Mouse (Mus musculus) intestine, embryonic 15.5 days (tissue): ENCODE results near the gene Ltbp1. TPM values are rescaled to one million over a fixed set of nuclear protein-coding genes. Genes with fewer than 3 reads are reported as not detected.
A peak's percentile ranks its signal among the peaks of the same experiment; 100 is the strongest.

Experiments
- ATAC-seq: fragments of 200-750 bp; cut with Nextera tagmentation; 2 replicates; pipeline ENCODE4 v1.8.0; 2017; ENCODE audit warnings: moderate TSS enrichment, moderate library complexity
- H3K27ac ChIP-seq: fragments of 300-500 bp; sonication (generic); 2 replicates; pipeline ENCODE4 v1.5.1; 2015; ENCODE audit warnings: mild to moderate bottlenecking, inconsistent platforms
- H3K27me3 ChIP-seq: fragments of 300-500 bp; sonication (generic); replicated peaks from 2 replicates; pipeline ENCODE4 v1.6.1; 2015; ENCODE audit warnings: inconsistent platforms
- H3K36me3 ChIP-seq: fragments of 300-500 bp; sonication (generic); 2 replicates; pipeline ENCODE4 v1.6.1; 2015; ENCODE audit warnings: inconsistent platforms
- H3K4me1 ChIP-seq: fragments of 300-500 bp; sonication (generic); replicated peaks from 2 replicates; pipeline ENCODE4 v1.6.1; 2015; ENCODE audit warnings: inconsistent platforms
- H3K4me2 ChIP-seq: fragments of 300-500 bp; sonication (generic); replicated peaks from 2 replicates; pipeline ENCODE4 v1.6.1; 2015; ENCODE audit warnings: mild to moderate bottlenecking, inconsistent platforms
- H3K4me3 ChIP-seq: fragments of 300-500 bp; sonication (generic); replicated peaks from 2 replicates; pipeline ENCODE4 v1.5.1; 2015; ENCODE audit warnings: inconsistent platforms
- H3K9ac ChIP-seq: fragments of 300-500 bp; sonication (generic); 2 replicates; pipeline ENCODE4 v1.6.1; 2015; ENCODE audit warnings: inconsistent platforms
- H3K9me3 ChIP-seq: fragments of 300-500 bp; sonication (generic); 2 replicates; pipeline ENCODE4 v1.6.1; 2016; ENCODE audit warnings: inconsistent platforms
- WGBS: fragments of 180-500 bp; shearing (Covaris S2); methylation state at CpG from one replicate; pipeline ENCODE4 v1.1.7; 2015; 5-methylcytosine and 5-hydroxymethylcytosine counted together
- polyA plus RNA-seq: library from polyadenylated mRNA; unstranded; fragments of >200 nt; fragmentation: Nextera tagmentation; extraction: Ambion mirVana; gene quantifications from 2 replicates; pipeline ENCODE4 v1.2.1, GENCODE M21; 2015

Ltbp1 gene
- polyA plus RNA-seq, 1 experiment from 2014 or later: 18.8 TPM

DNA sequence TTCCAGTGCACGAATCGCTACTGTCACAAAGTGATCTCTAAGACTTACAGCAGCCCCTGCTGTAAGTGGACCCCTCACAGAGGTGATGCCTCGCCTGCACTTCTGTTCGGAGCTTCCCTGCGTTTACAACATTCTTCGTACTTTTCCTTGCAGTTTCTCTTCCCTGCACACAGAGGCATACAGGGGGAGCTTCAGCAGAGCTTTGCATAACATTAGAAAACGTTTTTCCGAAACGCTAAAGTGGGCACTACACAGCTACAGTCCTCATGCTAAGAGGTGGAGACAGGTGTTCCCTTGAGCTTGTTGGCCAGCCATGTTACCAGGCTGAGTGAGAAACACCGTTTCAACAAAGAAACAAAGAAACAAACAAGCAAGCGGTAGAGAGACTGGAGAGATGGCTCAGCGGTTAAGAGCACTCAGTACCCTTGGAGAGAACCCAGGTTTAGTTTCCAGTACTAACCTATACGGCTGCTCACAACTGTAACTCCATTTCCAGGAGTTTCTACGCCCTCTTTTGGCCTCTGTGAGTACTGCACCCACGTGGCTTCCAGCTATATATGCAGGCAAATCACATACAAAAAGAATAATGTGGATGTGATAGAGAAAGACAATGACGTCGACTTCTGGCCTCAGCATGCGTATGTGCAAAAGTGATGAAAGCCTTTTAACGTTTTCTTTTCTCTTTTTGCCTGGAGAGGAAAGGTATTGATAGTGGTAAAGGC lies 69.8 kb downstream of the Ltbp1 start:
- no peaks in the 10 kb centered on the region; the same call in 1 of the 2 replicates for H3K9me3 ChIP-seq
- peak overlapping the region; percentile 44; the same call in 1 of the 2 replicates for H3K27ac ChIP-seq
- no peak for ATAC-seq
- no peaks in the 10 kb centered on the region for H3K36me3 ChIP-seq
- WGBS: 62% methylated on average over 19 of the region's 19 CpGs
- H3K4me1 ChIP-seq: 0 out of 2 replicates have a peak, but pooled peaks cover 16% of the 10 kb centered on the region
- H3K4me2 ChIP-seq: peak overlapping the region; percentile 14; the same call in 1 of the 2 replicates
- no peak overlapping the region for H3K4me3 ChIP-seq
- no peak overlapping the region for H3K9ac ChIP-seq
- H3K27me3 ChIP-seq: no peaks in the 10 kb centered on the region

DNA sequence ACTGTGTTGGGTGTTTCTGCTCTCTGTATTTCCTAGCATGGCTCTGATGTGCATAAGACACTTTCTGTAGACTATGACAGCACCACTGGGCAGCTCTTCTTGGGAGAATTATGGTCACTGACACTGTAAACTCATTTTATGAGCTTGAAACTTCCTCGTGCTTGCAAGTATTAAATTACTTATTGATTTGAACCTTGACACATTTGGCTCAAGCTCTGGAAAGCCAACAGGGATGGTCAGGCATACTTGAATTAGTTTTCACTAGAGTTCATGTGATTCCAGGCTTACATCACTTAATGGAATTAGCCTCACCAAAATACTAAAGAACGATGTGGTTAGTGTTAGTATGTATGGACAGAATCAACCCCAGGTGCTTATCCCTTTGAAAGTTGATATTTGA lies 76.0 kb downstream of the Ltbp1 start:
- Histone ChIP-seq H3K4me2 (no peak overlapping the region), H3K36me3 (no peaks in the 10 kb centered on the region), H3K9ac (no peak overlapping the region), H3K27me3 (no peaks in the 10 kb centered on the region), H3K4me3 (no peak overlapping the region), H3K4me1 (no peaks in the 10 kb centered on the region), H3K9me3 (no peaks in the 10 kb centered on the region), H3K27ac (no peak overlapping the region)
- 63% methylated on average over 2 of the region's 2 CpGs for WGBS
- ATAC-seq: no peak; the same call in 1 of the 2 replicates

DNA sequence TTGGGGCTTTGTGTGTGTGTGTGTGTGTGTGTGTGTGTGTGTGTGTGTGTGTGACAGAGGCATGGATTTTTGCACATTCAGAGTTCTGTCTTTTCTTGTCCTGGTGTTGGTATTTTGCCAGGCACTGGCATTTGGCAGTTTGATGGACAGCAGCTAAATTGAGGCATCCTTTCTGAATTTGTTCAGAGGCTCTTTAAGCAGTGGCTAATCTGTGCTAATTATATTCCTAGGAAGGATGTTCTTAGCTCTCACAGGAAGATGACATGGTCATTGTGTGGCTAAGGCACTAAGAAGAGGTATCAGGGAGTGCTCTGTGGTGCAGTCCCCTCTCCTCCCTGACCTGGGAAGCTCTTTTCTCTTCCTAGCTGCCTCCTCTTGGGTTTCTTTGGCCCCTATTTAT lies 77.1 kb downstream of the Ltbp1 start:
- Histone ChIP-seq H3K4me1 (no peaks in the 10 kb centered on the region), H3K4me3 (no peak overlapping the region), H3K9me3 (no peaks in the 10 kb centered on the region), H3K36me3 (no peaks in the 10 kb centered on the region), H3K9ac (no peak overlapping the region), H3K27ac (no peak overlapping the region), H3K4me2 (no peak overlapping the region), H3K27me3 (no peaks in the 10 kb centered on the region)
- ATAC-seq: no peak

DNA sequence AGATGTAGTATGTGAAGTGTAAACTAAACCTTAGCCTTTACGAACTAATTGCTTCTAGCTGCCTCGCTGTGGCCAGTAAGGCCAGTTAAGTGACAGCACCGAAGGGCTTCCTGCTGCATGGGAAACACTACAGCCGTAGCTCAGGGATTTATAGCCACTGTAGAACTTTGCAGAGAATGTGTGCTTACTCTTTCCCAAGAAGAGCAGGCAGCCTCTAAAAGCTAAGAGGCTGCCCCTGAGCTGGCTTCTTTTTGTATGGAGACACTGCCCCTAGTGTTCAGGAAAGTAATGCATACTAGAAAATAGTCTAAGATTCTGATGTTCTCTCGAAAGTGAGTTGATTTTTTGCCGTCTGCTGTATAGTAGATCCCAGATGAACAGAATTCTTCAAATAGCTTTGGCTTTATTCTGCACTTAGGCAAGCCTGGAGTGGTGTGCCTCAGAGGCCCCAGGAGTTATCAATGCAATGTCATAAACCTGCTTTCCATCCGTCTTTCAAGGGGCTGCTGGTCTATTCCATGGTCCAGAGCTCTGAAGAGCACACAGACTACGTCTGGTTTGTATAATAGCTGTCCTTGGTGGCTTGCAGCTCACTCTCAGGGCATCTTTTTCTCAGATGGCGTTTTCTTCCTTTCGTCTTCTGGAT lies 82.1 kb downstream of the Ltbp1 start:
- H3K27me3 ChIP-seq: no peaks in the 10 kb centered on the region
- H3K36me3 ChIP-seq: no peaks in the 10 kb centered on the region
- H3K4me3 ChIP-seq: no peak overlapping the region
- no peak overlapping the region; the same call in 1 of the 2 replicates for H3K27ac ChIP-seq
- H3K4me2 ChIP-seq: peak overlapping the region; percentile 25; the same call in 1 of the 2 replicates
- ATAC-seq: peak; percentile 74
- peaks cover 2% of the 10 kb centered on the region; the same call in 1 of the 2 replicates for H3K4me1 ChIP-seq
- no peak overlapping the region for H3K9ac ChIP-seq
- H3K9me3 ChIP-seq: no peaks in the 10 kb centered on the region
- WGBS: 22% methylated on average over 10 of the region's 10 CpGs

DNA sequence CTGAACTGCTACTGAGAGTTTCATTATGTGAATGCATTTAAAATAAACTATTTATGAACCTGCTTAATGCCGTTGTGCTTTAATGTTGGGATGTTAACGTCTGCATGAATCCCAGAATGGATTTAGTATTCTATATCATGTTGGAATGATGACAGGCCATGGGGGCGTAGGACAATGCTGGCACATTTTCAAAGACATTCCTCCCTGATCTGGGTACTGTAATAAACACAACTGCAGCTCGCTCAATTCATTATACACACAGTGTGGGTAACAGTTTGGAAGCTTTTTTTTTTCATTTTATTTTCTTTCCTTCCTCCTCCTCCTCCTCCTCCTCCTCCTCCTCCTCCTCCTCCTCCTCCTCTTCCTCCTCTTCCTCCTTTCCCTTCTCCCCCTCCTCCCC lies 82.9 kb downstream of the Ltbp1 start:
- H3K4me1 ChIP-seq: peaks cover 2% of the 10 kb centered on the region; the same call in 1 of the 2 replicates
- no peak overlapping the region for H3K4me3 ChIP-seq
- H3K27ac ChIP-seq: no peak overlapping the region
- H3K36me3 ChIP-seq: no peaks in the 10 kb centered on the region
- ATAC-seq: no peak
- no peaks in the 10 kb centered on the region for H3K27me3 ChIP-seq
- H3K9me3 ChIP-seq: no peaks in the 10 kb centered on the region
- WGBS: 44% methylated on average over 4 of the region's 4 CpGs
- H3K9ac ChIP-seq: no peak overlapping the region
- no peak overlapping the region for H3K4me2 ChIP-seq

DNA sequence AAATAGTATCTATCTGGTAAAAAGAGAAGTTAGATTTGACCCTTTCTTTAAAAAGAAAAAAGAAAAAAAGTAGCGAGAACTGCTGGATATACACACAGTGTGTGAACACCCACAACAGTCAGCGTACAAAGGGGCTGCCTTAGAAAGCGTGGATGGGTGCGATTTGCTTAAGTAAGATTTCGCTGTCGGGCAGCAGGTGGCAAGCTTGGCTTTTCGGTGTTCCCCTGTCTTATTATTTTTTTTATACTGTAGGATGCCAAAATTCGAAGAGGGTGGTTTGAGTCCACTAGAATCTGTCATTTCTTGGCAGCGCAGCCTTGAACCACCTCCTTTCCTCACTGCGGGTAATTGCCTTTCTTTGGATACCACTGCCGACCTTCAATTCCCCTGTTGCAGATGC lies 83.4 kb downstream of the Ltbp1 start:
- peaks cover 2% of the 10 kb centered on the region; the same call in 1 of the 2 replicates for H3K4me1 ChIP-seq
- no peak overlapping the region for H3K4me2 ChIP-seq
- WGBS: 87% methylated on average over 11 of the region's 11 CpGs
- H3K36me3 ChIP-seq: no peaks in the 10 kb centered on the region
- no peaks in the 10 kb centered on the region for H3K27me3 ChIP-seq
- no peak for ATAC-seq
- no peak overlapping the region for H3K4me3 ChIP-seq
- H3K9me3 ChIP-seq: no peaks in the 10 kb centered on the region
- H3K9ac ChIP-seq: no peak overlapping the region
- no peak overlapping the region for H3K27ac ChIP-seq

DNA sequence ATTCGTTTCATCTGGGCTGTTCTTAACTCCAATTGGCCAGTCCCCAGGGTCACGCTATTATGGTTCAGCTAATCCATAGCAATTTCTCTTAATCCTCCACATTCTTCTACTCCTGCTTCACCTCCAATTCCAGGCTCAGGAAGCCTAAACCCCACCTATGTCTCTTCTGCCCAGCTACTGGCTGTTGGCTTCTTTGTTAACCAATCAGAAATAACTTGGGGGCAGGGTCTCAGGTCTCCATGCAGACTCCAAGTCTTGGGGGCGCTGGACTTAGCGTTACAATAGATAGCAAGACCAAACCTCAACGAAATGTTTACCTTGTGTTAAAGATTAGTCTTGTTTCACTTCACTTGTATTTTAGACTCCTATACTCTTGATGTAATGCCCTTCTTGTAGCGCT lies 85.2 kb downstream of the Ltbp1 start:
- Histone ChIP-seq H3K27me3 (no peaks in the 10 kb centered on the region), H3K36me3 (no peaks in the 10 kb centered on the region), H3K4me1 (peaks cover 2% of the 10 kb centered on the region; the same call in 1 of the 2 replicates), H3K27ac (no peak overlapping the region), H3K9ac (no peak overlapping the region), H3K9me3 (no peaks in the 10 kb centered on the region), H3K4me3 (no peak overlapping the region), H3K4me2 (no peak overlapping the region)
- ATAC-seq: no peak
- 74% methylated on average over 6 of the region's 6 CpGs for WGBS

DNA sequence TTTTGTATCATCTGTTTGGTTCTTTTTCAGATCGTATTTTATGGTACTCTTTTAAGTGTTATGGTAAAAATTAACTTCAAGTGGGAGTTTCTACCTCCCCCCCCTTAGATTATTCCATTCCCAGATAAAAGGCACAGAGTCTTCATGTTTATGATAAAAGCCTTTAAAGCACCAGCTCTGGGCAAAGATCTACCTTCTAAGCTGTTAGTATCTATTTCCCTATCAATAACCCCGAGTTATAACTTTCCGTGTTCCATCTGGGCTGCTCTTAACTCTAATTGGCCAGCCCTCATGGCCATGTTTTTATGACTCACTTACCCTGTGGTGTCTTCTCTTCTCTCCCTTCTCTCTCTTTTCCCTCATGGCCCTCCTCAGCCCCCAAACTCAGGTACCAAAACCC lies 88.2 kb downstream of the Ltbp1 start:
- 73% methylated on average over 3 of the region's 3 CpGs for WGBS
- H3K4me3 ChIP-seq: no peak overlapping the region
- no peaks in the 10 kb centered on the region for H3K9me3 ChIP-seq
- H3K4me2 ChIP-seq: no peak overlapping the region
- no peak overlapping the region for H3K9ac ChIP-seq
- H3K36me3 ChIP-seq: no peaks in the 10 kb centered on the region
- ATAC-seq: peak; percentile 79
- no peaks in the 10 kb centered on the region for H3K4me1 ChIP-seq
- no peaks in the 10 kb centered on the region for H3K27me3 ChIP-seq
- no peak overlapping the region for H3K27ac ChIP-seq

DNA sequence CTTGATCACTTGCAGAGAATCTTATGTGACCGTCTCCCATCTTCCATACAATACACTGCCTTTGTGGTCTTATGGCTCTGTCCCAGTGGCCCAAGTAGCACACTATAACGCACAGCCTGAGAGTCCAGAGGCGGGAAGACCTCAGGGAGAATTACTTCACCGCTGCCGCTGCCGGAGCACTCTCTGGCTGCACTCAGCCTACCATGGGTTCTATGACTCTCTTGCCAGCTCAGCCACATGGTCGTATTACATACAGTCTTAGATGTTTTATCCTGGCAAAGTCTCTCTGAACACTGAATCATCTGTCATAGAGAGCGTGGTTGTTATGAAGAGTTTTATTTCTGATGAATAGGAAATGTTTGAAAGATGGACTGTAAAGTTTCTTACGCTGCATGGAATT lies 89.2 kb downstream of the Ltbp1 start:
- Histone ChIP-seq H3K9ac (no peak overlapping the region), H3K27me3 (no peaks in the 10 kb centered on the region), H3K4me2 (no peak overlapping the region), H3K27ac (no peak overlapping the region), H3K4me1 (no peaks in the 10 kb centered on the region), H3K9me3 (no peaks in the 10 kb centered on the region), H3K36me3 (no peaks in the 10 kb centered on the region), H3K4me3 (no peak overlapping the region)
- no peak for ATAC-seq
- WGBS: 87% methylated on average over 9 of the region's 9 CpGs

DNA sequence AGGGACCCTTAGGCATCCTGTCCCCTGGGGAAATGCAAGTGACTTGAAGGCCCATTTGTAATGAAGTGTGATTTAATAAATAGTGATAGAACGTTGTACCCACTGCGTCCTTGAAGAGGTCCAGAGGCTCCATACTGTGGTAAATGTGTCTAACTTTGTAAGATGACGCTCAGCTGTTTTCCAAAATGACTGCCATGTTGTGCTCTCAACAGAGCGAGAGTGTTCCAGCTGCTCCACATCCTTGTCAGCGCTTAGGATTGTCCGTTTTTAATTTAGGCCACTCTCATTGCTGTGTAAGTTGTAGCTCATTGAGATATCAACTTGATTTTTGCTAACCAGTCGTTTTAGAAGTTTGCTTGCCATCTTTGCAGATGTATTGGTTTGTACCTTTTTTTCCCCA lies 91.4 kb downstream of the Ltbp1 start:
- Histone ChIP-seq H3K9ac (no peak overlapping the region), H3K27ac (no peak overlapping the region), H3K4me1 (no peaks in the 10 kb centered on the region), H3K9me3 (no peaks in the 10 kb centered on the region), H3K4me3 (no peak overlapping the region), H3K4me2 (no peak overlapping the region), H3K27me3 (no peaks in the 10 kb centered on the region), H3K36me3 (no peaks in the 10 kb centered on the region)
- ATAC-seq: no peak
- WGBS: 63% methylated on average over 7 of the region's 7 CpGs

DNA sequence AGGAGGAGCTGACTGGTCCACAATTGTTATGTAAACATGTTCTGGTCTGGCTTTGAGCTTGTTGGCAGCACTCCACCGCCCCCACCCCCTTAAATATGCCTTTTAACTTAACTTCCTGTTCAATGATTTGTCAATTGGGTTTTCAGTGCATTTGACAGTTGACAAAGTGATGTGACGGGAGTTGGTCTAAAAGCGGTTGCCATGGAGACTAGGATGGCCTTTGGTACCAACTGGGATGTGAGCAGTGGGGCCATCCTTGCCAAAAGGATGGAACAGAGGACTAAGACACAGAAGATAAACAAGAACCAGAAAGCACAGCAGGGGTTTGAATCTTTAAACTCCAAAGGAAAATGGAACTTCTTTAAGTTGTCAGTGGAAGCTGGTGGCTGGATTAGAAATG lies 92.0 kb downstream of the Ltbp1 start:
- Histone ChIP-seq H3K4me1 (no peaks in the 10 kb centered on the region), H3K4me3 (no peak overlapping the region), H3K9ac (no peak overlapping the region), H3K9me3 (no peaks in the 10 kb centered on the region), H3K36me3 (no peaks in the 10 kb centered on the region), H3K27me3 (no peaks in the 10 kb centered on the region), H3K4me2 (no peak overlapping the region), H3K27ac (no peak overlapping the region)
- no peak for ATAC-seq
- 78% methylated on average over 3 of the region's 3 CpGs for WGBS

DNA sequence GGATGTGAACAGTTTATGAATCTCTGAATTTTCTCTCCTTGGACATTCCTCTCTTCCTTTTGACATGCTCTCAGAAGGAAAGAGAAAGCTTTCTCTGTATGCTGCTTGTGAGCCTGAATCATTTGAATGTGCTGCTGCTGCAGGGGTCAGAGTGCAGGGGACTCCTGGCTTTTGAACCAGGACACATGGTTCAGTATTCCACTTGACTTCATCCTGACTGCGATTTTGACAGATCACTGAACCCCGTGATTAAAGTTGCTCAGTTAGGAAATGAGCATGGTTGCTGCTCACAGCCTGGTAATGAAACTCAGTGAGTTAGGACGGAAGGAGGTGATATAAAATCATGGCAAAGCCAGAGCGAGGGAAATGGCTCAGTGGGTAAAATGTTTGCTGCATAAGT lies 95.8 kb downstream of the Ltbp1 start:
- H3K9ac ChIP-seq: no peak overlapping the region
- 78% methylated on average over 4 of the region's 4 CpGs for WGBS
- no peak for ATAC-seq
- H3K4me3 ChIP-seq: no peak overlapping the region
- no peaks in the 10 kb centered on the region for H3K27me3 ChIP-seq
- no peaks in the 10 kb centered on the region for H3K4me1 ChIP-seq
- no peak overlapping the region for H3K4me2 ChIP-seq
- no peak overlapping the region for H3K27ac ChIP-seq
- H3K36me3 ChIP-seq: no peaks in the 10 kb centered on the region
- no peaks in the 10 kb centered on the region for H3K9me3 ChIP-seq

DNA sequence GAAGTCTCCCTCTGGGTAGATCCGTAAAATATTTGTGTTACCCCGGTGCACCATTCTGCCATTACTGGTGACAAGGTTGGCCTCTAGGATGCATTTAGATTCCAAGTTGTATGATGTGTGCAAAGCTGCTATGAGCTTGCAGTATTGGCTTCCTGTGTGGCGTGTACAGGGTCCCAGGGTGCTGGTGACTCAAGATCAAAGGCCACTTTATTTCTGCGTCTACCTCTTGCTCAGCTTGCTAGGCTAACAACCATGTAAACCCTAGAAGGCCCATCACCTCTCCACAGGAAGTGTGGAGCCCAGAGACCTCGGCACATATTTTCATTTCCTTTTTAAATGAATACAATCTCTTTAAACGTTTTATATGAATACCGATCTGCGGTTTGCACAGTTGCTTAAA lies 96.6 kb downstream of the Ltbp1 start:
- no peaks in the 10 kb centered on the region for H3K36me3 ChIP-seq
- no peaks in the 10 kb centered on the region for H3K27me3 ChIP-seq
- H3K27ac ChIP-seq: no peak overlapping the region
- H3K4me2 ChIP-seq: no peak overlapping the region
- H3K4me3 ChIP-seq: no peak overlapping the region
- no peaks in the 10 kb centered on the region for H3K9me3 ChIP-seq
- H3K9ac ChIP-seq: no peak overlapping the region
- H3K4me1 ChIP-seq: no peaks in the 10 kb centered on the region
- WGBS: 89% methylated on average over 8 of the region's 8 CpGs
- ATAC-seq: no peak
